Mouse (Mus musculus) G1E (cell line): ENCODE results near the gene Acot11. TPM values are rescaled to one million over a fixed set of nuclear protein-coding genes. Genes with fewer than 3 reads are reported as not detected.
"Not testable (repeated sequence)": the region's sequence is repeated elsewhere in the genome, so short reads cannot be mapped to it uniquely, and the experiment has no call there.

Experiments
- ATAC-seq: 2 replicates; pipeline ENCODE4 v1.8.0; 2016; ENCODE audit warnings: mild to moderate bottlenecking; ENCODE audit not compliant: insufficient number of reproducible peaks, poor library complexity, low FRiP score, severe bottlenecking; ENCODE audit errors: extremely low read depth
- DNase-seq: peaks from one replicate; pipeline ENCODE4 v3.0.0; 2012; ENCODE audit warnings: low spot score
- H3K27me3 ChIP-seq: 2 replicates; pipeline ENCODE4 v1.6.1; 2012; ENCODE audit warnings: mild to moderate bottlenecking, low read length, inconsistent platforms; ENCODE audit not compliant: insufficient read depth
- H3K36me3 ChIP-seq: replicated peaks from 2 replicates; pipeline ENCODE3; 2012; ENCODE audit warnings: mild to moderate bottlenecking, inconsistent platforms
- H3K4me1 ChIP-seq: 2 replicates; pipeline ENCODE4 v1.6.1; 2012; ENCODE audit warnings: low read depth, low read length, inconsistent platforms, mixed read lengths; ENCODE audit not compliant: insufficient read depth
- H3K4me3 ChIP-seq: 2 replicates; pipeline ENCODE4 v1.5.1; 2012; ENCODE audit warnings: low read depth, mild to moderate bottlenecking, inconsistent platforms, low read length, moderate library complexity, mixed read lengths
- H3K9me3 ChIP-seq: replicated peaks from 2 replicates; pipeline ENCODE4 v1.6.1; 2012; ENCODE audit warnings: inconsistent platforms
- CTCF ChIP-seq: IDR thresholded peaks from 2 replicates; pipeline ENCODE4 v1.5.1; 2012; ENCODE audit warnings: low read depth, low read length, inconsistent platforms, mixed read lengths
- GATA1 ChIP-seq: IDR thresholded peaks from 2 replicates; pipeline ENCODE4 v1.6.1; 2012; ENCODE audit warnings: borderline replicate concordance, low read length, inconsistent platforms, mixed read lengths
- GATA2 ChIP-seq: IDR thresholded peaks from 2 replicates; pipeline ENCODE4 v1.6.1; 2012; ENCODE audit warnings: low read depth, low read length, inconsistent platforms, borderline replicate concordance
- POLR2AphosphoS5 ChIP-seq: IDR thresholded peaks from 2 replicates; pipeline ENCODE4 v1.6.1; 2012; ENCODE audit warnings: low read depth, low read length, inconsistent platforms; ENCODE audit not compliant: insufficient replicate concordance
- TAL1 ChIP-seq: conservative IDR thresholded peaks from 2 replicates; pipeline ENCODE4 v1.6.1; 2012; ENCODE audit warnings: low read depth, low read length, inconsistent platforms, mixed read lengths
- polyA plus RNA-seq: library from polyadenylated mRNA; stranded (reverse); fragments of >175 nt; gene quantifications from 2 replicates; pipeline ENCODE4 v1.2.3, GENCODE M21; 2012
- total RNA-seq, 2 experiments: library from RNA; stranded (forward) in 1 of 2; stranded (reverse) in 1 of 2; fragments of 200-1000 nt in 1 of 2; fragments of >200 nt in 1 of 2; fragmentation: Nextera tagmentation in 1 of 2; gene quantifications; 2 replicates each; pipeline ENCODE4 v1.2.3; 2014 to 2017

Gene Acot11
- total and polyA plus RNA-seq, 3 experiments, result 0.02 to 0.11 TPM; not detected in 1

GRCm38 (mm10) chr4:106776998-106777397 is 27.8 kb downstream of the Acot11 start:
- no peaks in the 10 kb centered on the region for H3K4me1 ChIP-seq

GRCm38 (mm10) chr4:106775767-106776166 is 29.0 kb downstream of the Acot11 start:
- H3K9me3 ChIP-seq, H3K36me3 ChIP-seq, ATAC-seq, H3K4me1 ChIP-seq, DNase-seq, H3K4me3 ChIP-seq: not testable (repeated sequence)
- peaks cover 40% of the 10 kb centered on the region for H3K27me3 ChIP-seq

More at GRCm38 (mm10) chr4:106776998-106777397, 27.8 kb downstream of the Acot11 start:
- no peak for ATAC-seq
- TF ChIP-seq TAL1 (no peak), CTCF (no peak), POLR2AphosphoS5 (no peak)
- Histone ChIP-seq H3K27me3 (peaks cover 36% of the 10 kb centered on the region), H3K9me3 (no peaks in the 10 kb centered on the region), H3K36me3 (no peaks in the 10 kb centered on the region), H3K4me3 (no peak overlapping the region)
- no peak for DNase-seq

GRCm38 (mm10) chr4:106772558-106772957 is 32.2 kb downstream of the Acot11 start:
- no peak for ATAC-seq
- TF ChIP-seq GATA1 (no peak), CTCF (no peak), TAL1 (no peak), POLR2AphosphoS5 (no peak), GATA2 (no peak)
- H3K4me1 ChIP-seq, result no peaks in the 10 kb centered on the region
- H3K36me3 ChIP-seq, result no peaks in the 10 kb centered on the region
- DNase-seq, result no peak
- H3K27me3 ChIP-seq, result peaks cover 35% of the 10 kb centered on the region
- H3K4me3 ChIP-seq, result no peak overlapping the region
- H3K9me3 ChIP-seq, result no peaks in the 10 kb centered on the region

- Histone ChIP-seq H3K9me3 (no peaks in the 10 kb centered on the region), H3K27me3 (peaks cover 29% of the 10 kb centered on the region), H3K4me3 (no peak overlapping the region), H3K36me3 (no peaks in the 10 kb centered on the region), H3K4me1 (no peaks in the 10 kb centered on the region)
- DNase-seq (no peak), ATAC-seq (no peak)
- no peak for TF ChIP-seq TAL1
- TF ChIP-seq POLR2AphosphoS5, result no peak
- no peak for TF ChIP-seq GATA2
- no peak for TF ChIP-seq CTCF
- no peak for TF ChIP-seq GATA1
Measured at GRCm38 (mm10) chr4:106769306-106769705, 35.5 kb downstream of the Acot11 start.

GRCm38 (mm10) chr4:106764166-106764565 is 40.6 kb downstream of the Acot11 start:
- H3K4me1 ChIP-seq, result no peaks in the 10 kb centered on the region
- ATAC-seq (no peak), DNase-seq (no peak)
- TF ChIP-seq GATA1 (no peak), POLR2AphosphoS5 (no peak), CTCF (no peak), GATA2 (no peak), TAL1 (no peak)
- H3K36me3 ChIP-seq, result no peaks in the 10 kb centered on the region
- H3K9me3 ChIP-seq, result no peaks in the 10 kb centered on the region
- no peak overlapping the region for H3K4me3 ChIP-seq
- peaks cover 44% of the 10 kb centered on the region for H3K27me3 ChIP-seq

GRCm38 (mm10) chr4:106751726-106752125 is 53.1 kb downstream of the Acot11 start:
- TF ChIP-seq TAL1 (no peak), CTCF (no peak)
- Histone ChIP-seq H3K27me3 (peaks cover 41% of the 10 kb centered on the region), H3K4me1 (no peaks in the 10 kb centered on the region), H3K36me3 (no peaks in the 10 kb centered on the region), H3K9me3 (no peaks in the 10 kb centered on the region), H3K4me3 (no peak overlapping the region)
- no peak for DNase-seq
- ATAC-seq, result no peak

- no peaks in the 10 kb centered on the region for H3K36me3 ChIP-seq
- no peak for ATAC-seq
- H3K4me3 ChIP-seq, result no peak overlapping the region
- no peaks in the 10 kb centered on the region for H3K4me1 ChIP-seq
- peaks cover 39% of the 10 kb centered on the region for H3K27me3 ChIP-seq
- TF ChIP-seq GATA1 (no peak), CTCF (peak; percentile 32; the same call in 1 of the 2 replicates)
- H3K9me3 ChIP-seq, result no peaks in the 10 kb centered on the region
- no peak for DNase-seq
Measured at GRCm38 (mm10) chr4:106749699-106750098, 55.1 kb downstream of the Acot11 start.
